Mouse (Mus musculus) frontal cortex, adult 2 months (tissue): ENCODE results near the gene Pacrg. TPM values are rescaled to one million over a fixed set of nuclear protein-coding genes. Genes with fewer than 3 reads are reported as not detected.

ENCODE experiments used
- DNase-seq, 2 experiments: peaks; one replicate each; pipeline ENCODE4 v3.0.0; 2022; ENCODE audit warnings: low spot score in 1 of 2; ENCODE audit errors: extremely low spot score in 1 of 2
- polyA plus RNA-seq: library from polyadenylated mRNA; depleted of rRNA; stranded (reverse); fragments of >200 nt; gene quantifications from 2 replicates; pipeline ENCODE4 v1.2.3, GENCODE M21; 2012

Pacrg gene
- polyA plus RNA-seq, 1 experiment, result 25.2 TPM

GRCm38 (mm10) chr17:10558671-10559070 lies 281.4 kb downstream of the Pacrg start:
- DNase-seq, result no peak

- no peak for DNase-seq
These were observed 287.6 kb downstream of the Pacrg start for GRCm38 (mm10) chr17:10552295-10553056.

- DNase-seq, result peak; percentile 19 to 43
These were observed 289.2 kb downstream of the Pacrg start for GRCm38 (mm10) chr17:10550781-10551520.

- no peak for DNase-seq
These were observed 290.3 kb downstream of the Pacrg start for GRCm38 (mm10) chr17:10549825-10550224.

GRCm38 (mm10) chr17:10548969-10549368 lies 291.1 kb downstream of the Pacrg start:
- DNase-seq, result no peak

GRCm38 (mm10) chr17:10540772-10541171 lies 299.3 kb downstream of the Pacrg start:
- no peak for DNase-seq

GRCm38 (mm10) chr17:10534206-10534605 lies 305.9 kb downstream of the Pacrg start:
- DNase-seq, result no peak

GRCm38 (mm10) chr17:10533461-10533860 lies 306.6 kb downstream of the Pacrg start:
- DNase-seq, result no peak

- peak in 1 of 2 experiments; percentile 38 for DNase-seq
These were observed 309.1 kb downstream of the Pacrg start for GRCm38 (mm10) chr17:10531024-10531423.

GRCm38 (mm10) chr17:10529329-10529955 lies 310.7 kb downstream of the Pacrg start:
- no peak for DNase-seq

GRCm38 (mm10) chr17:10521282-10521681 lies 318.8 kb downstream of the Pacrg start:
- DNase-seq, result no peak

GRCm38 (mm10) chr17:10519506-10520155 lies 320.5 kb downstream of the Pacrg start:
- no peak for DNase-seq

- no peak for DNase-seq
These were observed 325.3 kb downstream of the Pacrg start for GRCm38 (mm10) chr17:10514812-10515211.

GRCm38 (mm10) chr17:10510913-10511759 lies 329.0 kb downstream of the Pacrg start:
- DNase-seq, result no peak

- DNase-seq, result no peak
These were observed 329.6 kb downstream of the Pacrg start for GRCm38 (mm10) chr17:10510467-10510866.

- no peak for DNase-seq
These were observed 332.0 kb downstream of the Pacrg start for GRCm38 (mm10) chr17:10508088-10508487.

- DNase-seq, result peak in 1 of 2 experiments; percentile 59
These were observed 332.6 kb downstream of the Pacrg start for GRCm38 (mm10) chr17:10507466-10507865.

GRCm38 (mm10) chr17:10506896-10507295 lies 333.2 kb downstream of the Pacrg start:
- no peak for DNase-seq

- DNase-seq, result no peak
These were observed 338.7 kb downstream of the Pacrg start for GRCm38 (mm10) chr17:10501439-10501838.
